Mouse (Mus musculus) heart, adult 2 months (tissue): ENCODE data around the gene Vwc2. TPM values are rescaled to one million over a fixed set of nuclear protein-coding genes. Genes with fewer than 3 reads are reported as not detected.

ENCODE experiments used
- DNase-seq, 2 experiments: peaks; one replicate each; pipeline ENCODE4 v3.0.0; 2021
- H3K27ac ChIP-seq: fragments of 200-600 bp; 2 replicates; pipeline ENCODE4 v1.8.1; 2022
- H3K27me3 ChIP-seq: fragments of 200-500 bp; 2 replicates; pipeline ENCODE4 v1.6.1; 2012; ENCODE audit warnings: mild to moderate bottlenecking, low read length, inconsistent platforms, mixed read lengths; ENCODE audit not compliant: control insufficient read depth, insufficient read depth
- H3K36me3 ChIP-seq: fragments of 200-500 bp; 2 replicates; pipeline ENCODE4 v1.6.1; 2012; ENCODE audit warnings: low read length, inconsistent platforms; ENCODE audit not compliant: control insufficient read depth, insufficient read depth
- H3K4me1 ChIP-seq: fragments of 200-500 bp; 2 replicates; pipeline ENCODE4 v1.6.1; 2011; ENCODE audit warnings: low read length; ENCODE audit not compliant: control insufficient read depth, insufficient read depth
- H3K4me3 ChIP-seq: fragments of 200-600 bp; 2 replicates; pipeline ENCODE4 v1.8.1; 2022
- H3K79me2 ChIP-seq: fragments of 200-500 bp; replicated peaks from 2 replicates; pipeline ENCODE4 v1.6.1; 2012; ENCODE audit warnings: mild to moderate bottlenecking, inconsistent platforms, low read length, moderate library complexity, mixed read lengths; ENCODE audit not compliant: control insufficient read depth, insufficient read depth
- H3K9ac ChIP-seq: fragments of 200-500 bp; 2 replicates; pipeline ENCODE4 v1.6.1; 2012; ENCODE audit warnings: low read depth, mild to moderate bottlenecking, control low read depth, inconsistent platforms, low read length, mixed read lengths
- CTCF ChIP-seq: fragments of 200-600 bp; IDR thresholded peaks from 2 replicates; pipeline ENCODE4 v1.8.1; 2022; ENCODE audit warnings: antibody characterized with exemption, mild to moderate bottlenecking, moderate library complexity
- EP300 ChIP-seq: fragments of 200-500 bp; IDR thresholded peaks from 2 replicates; pipeline ENCODE4 v1.6.1; 2011; ENCODE audit warnings: low read depth, low read length, control low read depth; ENCODE audit not compliant: insufficient read depth
- POLR2A ChIP-seq: fragments of 200-500 bp; IDR thresholded peaks from 2 replicates; pipeline ENCODE4 v1.6.1; 2011; ENCODE audit warnings: mild to moderate bottlenecking, low read depth, low read length, control low read depth; ENCODE audit not compliant: insufficient read depth
- WGBS: fragments of 180-500 bp; shearing (Covaris S2); methylation state at CpG from one replicate; pipeline ENCODE4 v1.1.7; 2018; 5-methylcytosine and 5-hydroxymethylcytosine counted together
- intact Hi-C: fragments of 180-260 bp; cut with DNase I; formaldehyde crosslinking; loops from one replicate; pipeline ENCODE4 v1.15.1; 2025
- long read RNA-seq: library from polyadenylated mRNA; stranded (forward); transcript quantifications from one replicate; pipeline ENCODE4 v2.0.0, GENCODE M21; 2021
- polyA plus RNA-seq: library from polyadenylated mRNA; depleted of rRNA; stranded (reverse); fragments of >200 nt; gene quantifications from 2 replicates; pipeline ENCODE4 v1.2.3, GENCODE M21; 2012; rRNA removed
- total RNA-seq, 2 experiments: library from RNA; stranded (reverse); gene quantifications; 2 replicates each; pipeline ENCODE4 v1.2.3; 2021

Gene Vwc2
- not detected for total RNA-seq
- polyA plus RNA-seq, result 0.82 and 1.1 TPM in 2 replicates
- long read RNA-seq, partial matches to known transcripts, result 0 of 1 reads
- long read RNA-seq, other reads (novel, unspliced or antisense), result 0 of 1 reads

DNA sequence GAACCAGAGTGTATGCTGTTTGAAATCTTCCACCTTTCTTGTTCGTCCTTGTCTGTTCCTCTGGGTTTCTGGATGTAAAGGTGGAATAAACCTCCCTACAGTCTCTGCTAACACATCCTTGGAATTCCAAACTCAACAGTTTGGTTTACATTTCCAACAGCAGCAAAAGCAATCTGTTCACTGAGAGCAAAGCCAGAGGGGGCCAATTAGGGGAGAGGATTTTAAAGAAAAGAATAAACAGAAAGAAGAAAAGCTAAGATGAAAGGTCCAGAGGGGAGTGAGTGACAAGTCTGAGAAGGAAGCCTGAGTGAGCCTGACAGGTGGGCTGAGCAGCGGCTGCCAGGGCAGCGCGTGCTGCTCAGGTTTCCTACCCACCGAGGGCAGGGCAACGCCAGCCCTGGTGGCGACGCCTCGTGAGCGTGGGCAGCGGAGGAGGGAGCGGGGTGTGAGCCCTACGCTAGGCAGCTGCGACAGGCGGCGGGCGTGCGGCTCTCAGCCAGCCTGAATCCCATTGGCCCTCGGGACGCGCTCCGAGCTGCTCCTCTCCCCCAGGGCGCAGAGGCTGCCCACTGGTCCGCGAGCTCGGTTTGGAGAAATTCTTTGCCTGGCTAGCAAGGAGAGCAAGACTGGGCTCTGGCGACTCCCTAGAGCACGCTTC, at the start of gene Vwc2:
TSS of gene Vwc2 (plus strand) at position 648 of the 658 bp plus-strand sequence.
- no peak within 1 kb of the TSS for H3K27ac ChIP-seq
- no peak for DNase-seq
- H3K79me2 ChIP-seq, result no peaks in the 10 kb centered on the region
- no peaks in the 10 kb centered on the region for H3K4me1 ChIP-seq
- H3K27me3 ChIP-seq, result peaks cover 6% of the 10 kb centered on the region; the same call in 1 of the 2 replicates
- H3K9ac ChIP-seq, result no peak within 1 kb of the TSS
- no peaks in the 10 kb centered on the region for H3K36me3 ChIP-seq
- WGBS, result 1% methylated on average over 28 of the region's 28 CpGs
- intact Hi-C loops, result no loop called here
- H3K4me3 ChIP-seq, result no peak within 1 kb of the TSS
- TF ChIP-seq POLR2A, result no peak
- TF ChIP-seq CTCF, result no peak

GRCm38 (mm10) chr11:11088162-11088756, 25.8 kb upstream of the Vwc2 start:
- TF ChIP-seq CTCF (no peak), POLR2A (no peak), EP300 (no peak)
- Histone ChIP-seq H3K9ac (no peak overlapping the region), H3K36me3 (no peaks in the 10 kb centered on the region), H3K4me3 (no peak overlapping the region), H3K27ac (no peak overlapping the region), H3K4me1 (no peaks in the 10 kb centered on the region), H3K79me2 (no peaks in the 10 kb centered on the region), H3K27me3 (no peaks in the 10 kb centered on the region)
- WGBS, result 78% methylated on average over 1 of the region's 1 CpGs
- intact Hi-C loops, result no loop called here
- no peak for DNase-seq

DNA sequence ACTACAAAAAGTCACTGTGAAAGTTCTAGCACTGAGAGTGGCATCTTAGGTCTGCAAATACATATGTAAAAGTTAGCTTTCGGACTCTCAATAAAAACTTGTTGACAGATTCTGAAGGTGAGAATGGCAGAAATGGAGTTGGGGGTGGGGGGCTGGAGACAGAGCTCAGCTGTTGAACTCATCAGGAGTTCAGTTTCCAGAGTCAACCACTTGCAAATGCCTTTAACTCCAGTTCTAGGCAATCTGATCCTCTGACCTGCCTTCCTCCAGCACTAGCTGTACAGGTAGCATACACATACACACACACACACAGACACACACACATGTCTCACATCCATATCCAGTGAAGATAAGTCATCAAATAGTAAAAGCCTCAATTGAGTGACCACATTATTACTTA, 16.4 kb upstream of the Vwc2 start:
- Histone ChIP-seq H3K27ac (no peak overlapping the region), H3K9ac (no peak overlapping the region), H3K36me3 (no peaks in the 10 kb centered on the region), H3K4me3 (no peak overlapping the region), H3K27me3 (no peaks in the 10 kb centered on the region), H3K4me1 (no peaks in the 10 kb centered on the region), H3K79me2 (no peaks in the 10 kb centered on the region)
- 68% methylated on average over 1 of the region's 1 CpGs for whole genome bisulfite sequencing
- intact Hi-C loops, result no loop called here
- TF ChIP-seq CTCF (no peak), EP300 (no peak), POLR2A (no peak)
- DNase-seq, result no peak

DNA sequence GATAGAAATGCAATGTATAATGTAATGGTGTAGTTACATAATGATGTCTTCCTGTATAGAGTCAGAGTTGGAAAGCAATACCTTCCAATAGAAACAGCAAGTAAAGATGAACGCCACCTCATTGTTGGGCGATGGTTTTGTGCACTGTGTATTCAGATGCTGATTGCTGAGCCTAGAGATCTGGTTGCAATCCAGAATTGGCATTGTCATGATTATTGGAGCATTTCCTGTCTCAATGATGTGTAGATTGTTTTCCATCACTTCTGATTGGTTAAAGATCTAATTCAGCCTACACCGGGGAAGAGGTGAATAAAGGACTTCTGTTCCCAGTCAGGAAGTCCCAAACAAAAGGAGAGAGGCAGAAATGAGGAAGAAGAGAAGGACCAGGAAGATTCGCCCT, 15.7 kb upstream of the Vwc2 start:
- intact Hi-C loops, result no loop called here
- Histone ChIP-seq H3K27ac (no peak overlapping the region), H3K9ac (no peak overlapping the region), H3K4me3 (no peak overlapping the region), H3K79me2 (no peaks in the 10 kb centered on the region), H3K4me1 (no peaks in the 10 kb centered on the region), H3K27me3 (no peaks in the 10 kb centered on the region), H3K36me3 (no peaks in the 10 kb centered on the region)
- 64% methylated on average over 4 of the region's 4 CpGs for WGBS
- TF ChIP-seq CTCF (no peak), EP300 (no peak), POLR2A (no peak)
- no peak for DNase-seq

- 78% methylated on average over 5 of the region's 5 CpGs for WGBS
- no peaks in the 10 kb centered on the region for H3K4me1 ChIP-seq
- no peak overlapping the region for H3K9ac ChIP-seq
- DNase-seq, result no peak
- TF ChIP-seq CTCF (no peak), EP300 (no peak), POLR2A (no peak)
- no peak overlapping the region for H3K4me3 ChIP-seq
- no peak overlapping the region for H3K27ac ChIP-seq
- H3K36me3 ChIP-seq, result no peaks in the 10 kb centered on the region
- H3K27me3 ChIP-seq, result no peaks in the 10 kb centered on the region
- no peaks in the 10 kb centered on the region for H3K79me2 ChIP-seq
- intact Hi-C loops, result no loop called here
Measured at GRCm38 (mm10) chr11:11099011-11099410, 15.0 kb upstream of the Vwc2 start.

DNA sequence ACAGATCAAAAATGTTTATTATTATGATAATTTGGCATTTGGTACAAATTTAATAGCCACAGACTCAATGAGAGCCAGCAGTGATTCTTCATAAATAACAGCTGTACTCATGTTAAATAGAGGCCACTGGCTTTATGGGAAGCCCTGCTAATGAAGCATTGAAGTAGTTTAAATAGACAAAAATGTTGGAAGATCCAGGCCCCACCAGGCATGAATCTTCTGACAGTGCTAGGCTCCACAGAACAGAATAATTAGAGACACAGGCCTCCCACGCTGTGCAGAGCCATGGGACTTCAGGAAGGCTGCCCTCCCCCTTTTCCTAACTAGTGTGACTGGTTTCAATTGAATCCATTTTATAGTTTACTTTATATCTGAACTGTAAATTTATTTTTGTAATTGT, 11.8 kb upstream of the Vwc2 start:
- no peak overlapping the region for H3K4me3 ChIP-seq
- H3K27ac ChIP-seq, result no peak overlapping the region
- WGBS, result 37% methylated on average over 1 of the region's 1 CpGs
- H3K36me3 ChIP-seq, result no peaks in the 10 kb centered on the region
- TF ChIP-seq CTCF, result no peak
- no peak for TF ChIP-seq EP300
- no peak for TF ChIP-seq POLR2A
- no peaks in the 10 kb centered on the region for H3K79me2 ChIP-seq
- H3K27me3 ChIP-seq, result no peaks in the 10 kb centered on the region
- intact Hi-C loops, result no loop called here
- H3K9ac ChIP-seq, result no peak overlapping the region
- no peak for DNase-seq
- H3K4me1 ChIP-seq, result no peaks in the 10 kb centered on the region
